Mouse (Mus musculus) gastrocnemius, postnatal 10 days (tissue): ENCODE results near the gene D430041D05Rik. TPM values are rescaled to one million over a fixed set of nuclear protein-coding genes. Genes with fewer than 3 reads are reported as not detected.

Source experiments
- DNase-seq: peaks from one replicate; pipeline ENCODE4 v3.0.0; 2021; ENCODE audit warnings: mixed read lengths
- total RNA-seq, 2 experiments: library from RNA; stranded (reverse); gene quantifications; 2 replicates each; pipeline ENCODE4 v1.2.3; 2021

D430041D05Rik gene
- total RNA-seq, 2 experiments from 2014 or later = 2.9 to 3.0 TPM

- DNase-seq = no peak
Observed at GRCm38 (mm10) chr2:104150608-104151397, 260.0 kb downstream of the D430041D05Rik start.

- no peak for DNase-seq
Observed at GRCm38 (mm10) chr2:104147910-104148561, 262.8 kb downstream of the D430041D05Rik start.

- DNase-seq = peak; percentile 42
Observed at GRCm38 (mm10) chr2:104145983-104146382, 264.8 kb downstream of the D430041D05Rik start.

- DNase-seq = no peak
Observed at GRCm38 (mm10) chr2:104144004-104144403, 266.8 kb downstream of the D430041D05Rik start.

GRCm38 (mm10) chr2:104142140-104142539 lies 268.7 kb downstream of the D430041D05Rik start:
- no peak for DNase-seq

GRCm38 (mm10) chr2:104135920-104136319 lies 274.9 kb downstream of the D430041D05Rik start:
- no peak for DNase-seq

GRCm38 (mm10) chr2:104134150-104135056 lies 276.4 kb downstream of the D430041D05Rik start:
- peak; percentile 42 for DNase-seq

GRCm38 (mm10) chr2:104133042-104133810 lies 277.6 kb downstream of the D430041D05Rik start:
- DNase-seq = no peak

- no peak for DNase-seq
Observed at GRCm38 (mm10) chr2:104132266-104132859, 278.4 kb downstream of the D430041D05Rik start.

GRCm38 (mm10) chr2:104130969-104131368 lies 279.8 kb downstream of the D430041D05Rik start:
- DNase-seq = peak; percentile 50

GRCm38 (mm10) chr2:104130165-104130564 lies 280.6 kb downstream of the D430041D05Rik start:
- DNase-seq = no peak

- DNase-seq = no peak
Observed at GRCm38 (mm10) chr2:104128803-104129531, 281.8 kb downstream of the D430041D05Rik start.

- no peak for DNase-seq
Observed at GRCm38 (mm10) chr2:104124071-104124470, 286.7 kb downstream of the D430041D05Rik start.

GRCm38 (mm10) chr2:104123540-104123939 lies 287.3 kb downstream of the D430041D05Rik start:
- no peak for DNase-seq

- peak; percentile 92 for DNase-seq
Observed at GRCm38 (mm10) chr2:104122505-104123378, 288.1 kb downstream of the D430041D05Rik start, which contains the start of gene A930018P22Rik. Gene A930018P22Rik (plus strand): TSS chr2:104122769.

- no peak for DNase-seq
Observed at GRCm38 (mm10) chr2:104121681-104122504, 288.9 kb downstream of the D430041D05Rik start.

- DNase-seq = peak; percentile 19
Observed at GRCm38 (mm10) chr2:104120312-104120711, 290.5 kb downstream of the D430041D05Rik start.

GRCm38 (mm10) chr2:104119097-104119496 lies 291.7 kb downstream of the D430041D05Rik start:
- DNase-seq = no peak
